ENCODE assay signal across 8 mouse cellular contexts in the genomic region with DNA sequence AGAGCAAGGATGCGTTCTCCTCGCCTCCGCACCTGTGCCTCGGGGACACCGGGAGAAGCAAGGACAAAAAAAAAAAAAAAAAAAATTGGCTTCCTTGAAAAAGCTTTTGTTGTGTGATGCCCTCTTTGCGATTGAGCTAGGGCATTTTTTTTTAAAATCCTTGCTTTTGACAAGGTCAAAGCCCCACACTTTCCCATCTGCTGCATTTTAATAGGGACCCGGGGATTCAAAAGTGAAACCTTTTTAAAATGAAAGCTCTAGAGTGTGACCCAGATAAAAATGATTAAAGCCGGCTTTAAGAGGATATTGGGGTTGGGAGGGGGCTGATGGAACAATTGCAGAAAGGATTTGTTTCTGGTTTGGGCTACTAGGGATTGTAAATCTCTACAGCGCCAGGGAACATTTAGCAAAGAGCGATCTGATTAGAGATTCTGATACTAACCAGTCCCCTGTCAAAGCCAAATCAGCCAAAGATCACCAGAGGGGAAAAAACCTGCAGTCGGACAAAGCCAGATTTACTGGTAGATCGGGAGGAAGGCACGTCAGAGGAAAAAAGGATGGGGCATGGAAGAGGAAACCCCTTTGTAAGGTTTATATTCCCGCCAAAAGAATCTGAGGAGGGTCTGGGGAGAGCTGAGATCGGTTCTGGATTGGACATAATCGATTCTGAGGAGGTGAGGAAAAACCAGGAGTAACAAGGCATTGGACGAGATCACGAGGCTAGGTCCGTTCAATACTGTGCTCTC. TPM values are rescaled to one million over a fixed set of nuclear protein-coding genes. Genes with fewer than 3 reads are reported as not detected.
DNase-seq lines count a peak whose midpoint lies in the region; ATAC-seq and TF ChIP-seq lines count a peak whose summit lies in the region.

No protein-coding gene starts in this region.

- ATAC-seq in lung, embryonic 16.5 days (ENCODE audit: low read depth), result no peak

- H3K9ac ChIP-seq in lung, embryonic 16.5 days (ENCODE audit: low read length), result peak overlapping the region; percentile 99

- WGBS in cerebellum, adult 2 months, result under 1% methylated on average over 19 of the region's 19 CpGs
- WGBS in lung, embryonic 16.5 days, result under 1% methylated on average over 19 of the region's 19 CpGs

- no peaks in the 10 kb centered on the region for H3K36me3 ChIP-seq in lung, embryonic 16.5 days (ENCODE audit: control insufficient read depth, insufficient read depth, low read length)
- H3K36me3 ChIP-seq in splenic B cell, adult 2 months (ENCODE audit: control insufficient read depth, insufficient read depth, low read length, poor library complexity, severe bottlenecking), result no peaks in the 10 kb centered on the region

- peak; percentile 17; the same call in 1 of the 2 replicates for TF ChIP-seq POLR2A in cerebellum, adult 2 months (IDR thresholded peaks at IDR 0.05; ENCODE audit: borderline replicate concordance, insufficient read depth, low read length)

- H3K9me3 ChIP-seq in lung, embryonic 16.5 days (ENCODE audit: control insufficient read depth, low read length), result no peaks in the 10 kb centered on the region; the same call in 1 of the 2 replicates

- H3K4me2 ChIP-seq in lung, embryonic 16.5 days (ENCODE audit: low read depth, low read length), result peak overlapping the region; percentile 97

- peak; percentile 16 for DNase-seq in right cerebral cortex, postnatal 4 days
- no peak for DNase-seq in right cerebral cortex, postnatal 36 days (ENCODE audit: low spot score in 2 of 2)
- peak; percentile 63 to 65 for DNase-seq in cerebellum, adult 2 months
- DNase-seq in forelimb bud, embryonic 11.5 days (ENCODE audit: low read depth, low spot score), result peak; percentile 69
- DNase-seq in kidney, adult 18-20 months, result peak; percentile 42
- DNase-seq in splenic B cell, adult 2 months (ENCODE audit: low read depth, low spot score), result peak; percentile 30
- DNase-seq in urinary bladder, postnatal 10 days (ENCODE audit: low spot score), result no peak

- H3K4me3 ChIP-seq in cerebellum, adult 2 months (replicated peaks; ENCODE audit: insufficient read depth, low read depth, low read length), result peak overlapping the region; percentile 92
- peak overlapping the region; percentile 96 for H3K4me3 ChIP-seq in lung, embryonic 16.5 days (ENCODE audit: low read length)

- H3K4me1 ChIP-seq in cerebellum, adult 2 months (ENCODE audit: control insufficient read depth, insufficient read depth, low read length), result peaks cover 4% of the 10 kb centered on the region; the same call in 1 of the 2 replicates
- peaks cover 10% of the 10 kb centered on the region for H3K4me1 ChIP-seq in lung, embryonic 16.5 days (replicated peaks; ENCODE audit: control insufficient read depth, insufficient read depth, low read length)

- H3K27ac ChIP-seq in cerebellum, adult 2 months (ENCODE audit: insufficient read depth, low read length), result peak overlapping the region; percentile 100
- H3K27ac ChIP-seq in lung, embryonic 16.5 days (ENCODE audit: low read length), result peak overlapping the region; percentile 98

- H3K27me3 ChIP-seq in cerebellum, adult 2 months (ENCODE audit: control insufficient read depth, insufficient read depth, low read length), result no peaks in the 10 kb centered on the region
- no peaks in the 10 kb centered on the region for H3K27me3 ChIP-seq in lung, embryonic 16.5 days (ENCODE audit: control insufficient read depth, insufficient read depth, low read depth, low read length)
- no peaks in the 10 kb centered on the region for H3K27me3 ChIP-seq in splenic B cell, adult 2 months (ENCODE audit: control insufficient read depth, insufficient read depth, low read length, poor library complexity, severe bottlenecking)

- no peak for TF ChIP-seq CTCF in cerebellum, adult 2 months (IDR thresholded peaks at IDR 0.05; ENCODE audit: borderline replicate concordance, insufficient read depth, low read depth, low read length)

RNA-seq across cellular contexts. Expression of a gene that starts 0.7 kb away (rescaled TPM):
- 112 and 131 TPM in 2 replicates for polyA plus RNA-seq in cerebellum, adult 2 months (2012; rRNA removed)
- 22.4 and 22.6 TPM in 2 replicates for polyA plus RNA-seq in lung, embryonic 16.5 days (2015; fragmentation: Nextera tagmentation; extraction: Ambion mirVana)

Comparison
In these comparisons a context has a peak if more than half of its experiments do, and no peak if none do; other contexts are left out.
1. DNase-seq: peak in right cerebral cortex, postnatal 4 days (single experiment), cerebellum, adult 2 months (2 of 2), forelimb bud, embryonic 11.5 days (single experiment), kidney, adult 18-20 months (single experiment) and splenic B cell, adult 2 months (single experiment); none in right cerebral cortex, postnatal 36 days (0 of 2) and urinary bladder, postnatal 10 days (single experiment).